Mouse (Mus musculus) lung, embryonic 16.5 days (tissue): Measurements from ENCODE around the gene Snx22. TPM values are rescaled to one million over a fixed set of nuclear protein-coding genes. Genes with fewer than 3 reads are reported as not detected.

Source experiments
- ATAC-seq: fragments of 200-750 bp; cut with Nextera tagmentation; 2 replicates; pipeline ENCODE4 v1.8.0; 2017; ENCODE audit warnings: low read depth, mild to moderate bottlenecking, moderate library complexity
- H3K27ac ChIP-seq: fragments of 300-500 bp; sonication (generic); 2 replicates; pipeline ENCODE4 v1.5.1; 2014; ENCODE audit warnings: mild to moderate bottlenecking, control low read depth, low read length
- H3K27me3 ChIP-seq: fragments of 300-500 bp; sonication (generic); 2 replicates; pipeline ENCODE4 v1.6.1; 2014; ENCODE audit warnings: low read depth, low read length, mixed read lengths; ENCODE audit not compliant: control insufficient read depth, insufficient read depth
- H3K36me3 ChIP-seq: fragments of 300-500 bp; sonication (generic); 2 replicates; pipeline ENCODE4 v1.6.1; 2014; ENCODE audit warnings: low read length; ENCODE audit not compliant: control insufficient read depth, insufficient read depth
- H3K4me1 ChIP-seq: fragments of 300-500 bp; sonication (generic); replicated peaks from 2 replicates; pipeline ENCODE4 v1.6.1; 2014; ENCODE audit warnings: low read length, mixed read lengths; ENCODE audit not compliant: control insufficient read depth, insufficient read depth
- H3K4me2 ChIP-seq: fragments of 300-500 bp; sonication (generic); 2 replicates; pipeline ENCODE4 v1.6.1; 2014; ENCODE audit warnings: low read depth, low read length, control low read depth
- H3K4me3 ChIP-seq: fragments of 300-500 bp; sonication (generic); 2 replicates; pipeline ENCODE4 v1.5.1; 2014; ENCODE audit warnings: mild to moderate bottlenecking, low read length, control low read depth
- H3K9ac ChIP-seq: fragments of 300-500 bp; sonication (generic); 2 replicates; pipeline ENCODE4 v1.6.1; 2014; ENCODE audit warnings: low read length, control low read depth
- H3K9me3 ChIP-seq: fragments of 300-500 bp; sonication (generic); 2 replicates; pipeline ENCODE4 v1.6.1; 2016; ENCODE audit warnings: low read length; ENCODE audit not compliant: control insufficient read depth
- WGBS: fragments of 180-500 bp; shearing (Covaris S2); extraction: QIAGEN DNeasy Blood & Tissue Kit; methylation state at CpG from one replicate; pipeline ENCODE4 v1.1.7; 2014; 5-methylcytosine and 5-hydroxymethylcytosine counted together
- polyA plus RNA-seq: library from polyadenylated mRNA; unstranded; fragments of >200 nt; fragmentation: Nextera tagmentation; extraction: Ambion mirVana; gene quantifications from 2 replicates; pipeline ENCODE4 v1.2.1, GENCODE M21; 2015

The Snx22 gene
- polyA plus RNA-seq, 1 experiment from 2014 or later, result 8.6 TPM

DNA sequence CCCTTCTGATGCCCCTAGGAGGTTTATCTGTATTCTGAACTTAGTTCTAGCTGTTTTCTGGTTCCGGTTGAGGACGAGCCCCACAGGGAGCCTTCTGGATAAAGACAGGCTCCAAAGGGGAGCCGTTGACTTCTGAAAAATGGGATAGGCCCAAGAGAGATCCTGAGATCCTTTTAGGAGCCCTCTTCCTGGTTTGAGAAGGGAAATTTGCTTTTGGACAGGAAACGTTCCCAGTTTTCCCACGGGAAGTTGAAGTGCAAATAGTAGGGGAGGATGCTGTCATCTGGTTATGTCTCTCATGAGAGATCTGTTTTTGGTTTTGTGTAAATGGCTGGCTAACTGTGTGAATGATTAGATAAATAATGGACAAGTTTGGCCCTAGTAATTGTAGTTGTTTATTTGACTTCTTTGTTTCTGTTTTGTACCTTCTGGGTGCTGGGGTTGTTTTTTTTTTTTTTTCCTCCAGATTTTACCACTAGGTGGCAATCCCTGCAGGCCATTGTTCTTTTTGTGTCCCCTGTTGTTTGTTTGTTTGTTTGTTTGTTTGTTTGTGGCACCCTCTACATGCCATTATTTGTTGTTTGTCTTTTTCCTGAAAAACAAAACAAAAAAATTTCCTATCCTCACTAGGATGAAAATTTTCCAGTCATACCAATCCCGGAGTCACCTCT lies 19.5 kb downstream of the Snx22 start:
- no peak for ATAC-seq
- H3K27ac ChIP-seq, result no peak overlapping the region
- no peaks in the 10 kb centered on the region for H3K36me3 ChIP-seq
- WGBS, result 63% methylated on average over 6 of the region's 6 CpGs
- no peak overlapping the region for H3K4me3 ChIP-seq
- no peak overlapping the region for H3K4me2 ChIP-seq
- H3K9ac ChIP-seq, result no peak overlapping the region
- no peaks in the 10 kb centered on the region for H3K27me3 ChIP-seq
- no peaks in the 10 kb centered on the region for H3K9me3 ChIP-seq
- H3K4me1 ChIP-seq, result no peaks in the 10 kb centered on the region

DNA sequence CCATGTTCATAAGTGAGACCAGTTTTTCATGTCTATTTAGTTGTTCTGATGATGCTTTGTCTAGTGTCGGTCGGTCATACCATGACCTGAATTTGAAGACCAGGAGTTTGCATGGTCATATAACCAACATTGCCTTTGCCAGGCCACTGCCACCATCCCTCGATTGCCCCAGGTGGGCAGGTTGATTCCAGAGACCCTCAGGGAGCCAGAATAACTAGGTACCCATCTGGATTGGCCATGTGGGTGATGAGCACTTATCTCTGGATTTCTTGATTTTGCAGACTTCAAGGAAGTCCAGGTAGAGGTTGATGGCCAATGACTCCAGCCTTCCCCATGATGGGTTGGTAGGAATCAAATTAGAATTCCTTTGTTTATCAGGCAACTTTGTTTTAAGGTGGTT lies 26.3 kb downstream of the Snx22 start:
- Histone ChIP-seq H3K27ac (no peak overlapping the region), H3K9ac (no peak overlapping the region), H3K4me1 (no peaks in the 10 kb centered on the region), H3K4me2 (no peak overlapping the region), H3K4me3 (no peak overlapping the region), H3K27me3 (no peaks in the 10 kb centered on the region), H3K9me3 (no peaks in the 10 kb centered on the region), H3K36me3 (no peaks in the 10 kb centered on the region)
- no peak for ATAC-seq
- WGBS, result 96% methylated on average over 3 of the region's 3 CpGs

- H3K4me3 ChIP-seq, result no peak overlapping the region
- H3K9ac ChIP-seq, result no peak overlapping the region
- H3K36me3 ChIP-seq, result no peaks in the 10 kb centered on the region
- H3K9me3 ChIP-seq, result no peaks in the 10 kb centered on the region
- no peak overlapping the region for H3K27ac ChIP-seq
- no peaks in the 10 kb centered on the region for H3K27me3 ChIP-seq
- WGBS, result 47% methylated on average over 4 of the region's 4 CpGs
- H3K4me1 ChIP-seq, result no peaks in the 10 kb centered on the region
- ATAC-seq, result no peak
- H3K4me2 ChIP-seq, result no peak overlapping the region
Observed at GRCm38 (mm10) chr9:66042331-66042730, 27.2 kb downstream of the Snx22 start.

GRCm38 (mm10) chr9:66040801-66041200 lies 28.7 kb downstream of the Snx22 start:
- Histone ChIP-seq H3K27ac (no peak overlapping the region), H3K27me3 (no peaks in the 10 kb centered on the region), H3K9me3 (no peaks in the 10 kb centered on the region), H3K4me2 (no peak overlapping the region), H3K4me3 (no peak overlapping the region), H3K4me1 (no peaks in the 10 kb centered on the region), H3K9ac (no peak overlapping the region), H3K36me3 (peaks cover 3% of the 10 kb centered on the region; the same call in 1 of the 2 replicates)
- WGBS, result 76% methylated on average over 3 of the region's 3 CpGs
- ATAC-seq, result no peak

DNA sequence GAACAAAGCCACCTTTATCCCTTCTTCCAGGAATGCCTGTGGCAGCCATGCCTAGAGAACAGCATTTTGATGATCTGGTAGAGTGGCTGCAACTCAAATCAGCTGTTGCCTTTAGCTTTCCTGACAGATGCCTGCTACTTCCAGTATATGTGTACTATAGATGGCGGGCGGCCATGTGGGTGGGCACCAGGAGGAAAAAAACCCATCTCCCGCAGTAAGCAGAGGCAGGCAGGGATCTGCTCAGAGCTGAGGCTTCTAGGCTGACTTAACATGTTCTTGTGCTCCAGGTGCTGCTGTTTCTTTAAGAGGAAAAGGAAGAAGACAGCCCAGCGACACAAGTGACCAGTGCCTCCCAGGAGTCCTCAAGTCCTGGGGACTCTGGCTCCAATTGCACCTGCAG lies 30.2 kb downstream of the Snx22 start:
- Histone ChIP-seq H3K4me3 (no peak overlapping the region), H3K4me2 (no peak overlapping the region), H3K9me3 (no peaks in the 10 kb centered on the region), H3K27ac (no peak overlapping the region), H3K27me3 (no peaks in the 10 kb centered on the region), H3K36me3 (peaks cover 4% of the 10 kb centered on the region; the same call in 1 of the 2 replicates), H3K4me1 (no peaks in the 10 kb centered on the region), H3K9ac (no peak overlapping the region)
- 83% methylated on average over 4 of the region's 4 CpGs for WGBS
- no peak for ATAC-seq

GRCm38 (mm10) chr9:66038581-66038980 lies 30.9 kb downstream of the Snx22 start:
- Histone ChIP-seq H3K36me3 (peaks cover 4% of the 10 kb centered on the region; the same call in 1 of the 2 replicates), H3K4me3 (no peak overlapping the region), H3K4me2 (no peak overlapping the region), H3K9ac (no peak overlapping the region), H3K27me3 (no peaks in the 10 kb centered on the region), H3K9me3 (no peaks in the 10 kb centered on the region), H3K4me1 (no peaks in the 10 kb centered on the region), H3K27ac (no peak overlapping the region)
- no peak for ATAC-seq
- 93% methylated on average over 4 of the region's 4 CpGs for WGBS

- Histone ChIP-seq H3K27me3 (no peaks in the 10 kb centered on the region), H3K9me3 (no peaks in the 10 kb centered on the region), H3K4me2 (no peak overlapping the region), H3K27ac (no peak overlapping the region), H3K4me3 (no peak overlapping the region), H3K36me3 (peaks cover 6% of the 10 kb centered on the region; the same call in 1 of the 2 replicates), H3K9ac (no peak overlapping the region), H3K4me1 (no peaks in the 10 kb centered on the region)
- 83% methylated on average over 4 of the region's 4 CpGs for WGBS
- ATAC-seq, result no peak
Observed at GRCm38 (mm10) chr9:66038082-66038481, 31.4 kb downstream of the Snx22 start.

GRCm38 (mm10) chr9:66020601-66021000 lies 48.9 kb downstream of the Snx22 start:
- H3K27me3 ChIP-seq, result no peaks in the 10 kb centered on the region
- no peak overlapping the region for H3K4me2 ChIP-seq
- H3K36me3 ChIP-seq, result peaks cover 3% of the 10 kb centered on the region; the same call in 1 of the 2 replicates
- no peak overlapping the region for H3K9ac ChIP-seq
- no peaks in the 10 kb centered on the region for H3K9me3 ChIP-seq
- no peak overlapping the region for H3K27ac ChIP-seq
- no peak for ATAC-seq
- no peaks in the 10 kb centered on the region for H3K4me1 ChIP-seq
- H3K4me3 ChIP-seq, result no peak overlapping the region
